Mouse (Mus musculus) fat pad, adult 2 months (tissue): Measurements from ENCODE around the gene Dennd4c.
A peak's percentile ranks its signal among the peaks of the same experiment; 100 is the strongest.

Experiments
- DNase-seq: peaks from one replicate; pipeline ENCODE4 v3.0.0-alpha.2; 2011; ENCODE audit warnings: low read depth, low spot score; ENCODE audit errors: extremely low read depth

Dennd4c gene

GRCm38 (mm10) chr4:86748336-86749291, at the start of gene Dennd4c:
Gene Dennd4c (plus strand): TSS chr4:86748555.
- DNase-seq: peak; percentile 31

- no peak for DNase-seq
These were observed 49.0 kb upstream of the Dennd4c start for GRCm38 (mm10) chr4:86699161-86699865.

GRCm38 (mm10) chr4:86708801-86709200, 39.6 kb upstream of the Dennd4c start:
- no peak for DNase-seq

GRCm38 (mm10) chr4:86710034-86710650, 38.2 kb upstream of the Dennd4c start:
- no peak for DNase-seq

GRCm38 (mm10) chr4:86710666-86711215, 37.6 kb upstream of the Dennd4c start:
- no peak for DNase-seq

- no peak for DNase-seq
These were observed 35.6 kb upstream of the Dennd4c start for GRCm38 (mm10) chr4:86712751-86713195.

GRCm38 (mm10) chr4:86713518-86713917, 34.8 kb upstream of the Dennd4c start:
- no peak for DNase-seq

GRCm38 (mm10) chr4:86715341-86715740, 33.0 kb upstream of the Dennd4c start:
- no peak for DNase-seq

- no peak for DNase-seq
These were observed 31.2 kb upstream of the Dennd4c start for GRCm38 (mm10) chr4:86717176-86717575.

GRCm38 (mm10) chr4:86718878-86719577, 29.3 kb upstream of the Dennd4c start:
- no peak for DNase-seq

GRCm38 (mm10) chr4:86721856-86722358, 26.4 kb upstream of the Dennd4c start:
- no peak for DNase-seq

- no peak for DNase-seq
These were observed 23.2 kb upstream of the Dennd4c start for GRCm38 (mm10) chr4:86725175-86725574.

- no peak for DNase-seq
These were observed 22.2 kb upstream of the Dennd4c start for GRCm38 (mm10) chr4:86726141-86726540.

GRCm38 (mm10) chr4:86729829-86730228, 18.5 kb upstream of the Dennd4c start:
- DNase-seq: no peak

- DNase-seq: no peak
These were observed 14.1 kb upstream of the Dennd4c start for GRCm38 (mm10) chr4:86734088-86734841.

GRCm38 (mm10) chr4:86739308-86739993, 8.9 kb upstream of the Dennd4c start:
- DNase-seq: no peak

GRCm38 (mm10) chr4:86749361-86749841, 1.0 kb downstream of the Dennd4c start:
- no peak for DNase-seq

GRCm38 (mm10) chr4:86750346-86750945, 2.1 kb downstream of the Dennd4c start:
- DNase-seq: no peak
